Mouse (Mus musculus): ENCODE results near the gene Pisd.
A peak's percentile ranks its signal among the peaks of the same experiment; 100 is the strongest.
"Not testable (repeated sequence)": the region's sequence is repeated elsewhere in the genome, so short reads cannot be mapped to it uniquely, and the experiment has no call there.

Gene Pisd

DNA sequence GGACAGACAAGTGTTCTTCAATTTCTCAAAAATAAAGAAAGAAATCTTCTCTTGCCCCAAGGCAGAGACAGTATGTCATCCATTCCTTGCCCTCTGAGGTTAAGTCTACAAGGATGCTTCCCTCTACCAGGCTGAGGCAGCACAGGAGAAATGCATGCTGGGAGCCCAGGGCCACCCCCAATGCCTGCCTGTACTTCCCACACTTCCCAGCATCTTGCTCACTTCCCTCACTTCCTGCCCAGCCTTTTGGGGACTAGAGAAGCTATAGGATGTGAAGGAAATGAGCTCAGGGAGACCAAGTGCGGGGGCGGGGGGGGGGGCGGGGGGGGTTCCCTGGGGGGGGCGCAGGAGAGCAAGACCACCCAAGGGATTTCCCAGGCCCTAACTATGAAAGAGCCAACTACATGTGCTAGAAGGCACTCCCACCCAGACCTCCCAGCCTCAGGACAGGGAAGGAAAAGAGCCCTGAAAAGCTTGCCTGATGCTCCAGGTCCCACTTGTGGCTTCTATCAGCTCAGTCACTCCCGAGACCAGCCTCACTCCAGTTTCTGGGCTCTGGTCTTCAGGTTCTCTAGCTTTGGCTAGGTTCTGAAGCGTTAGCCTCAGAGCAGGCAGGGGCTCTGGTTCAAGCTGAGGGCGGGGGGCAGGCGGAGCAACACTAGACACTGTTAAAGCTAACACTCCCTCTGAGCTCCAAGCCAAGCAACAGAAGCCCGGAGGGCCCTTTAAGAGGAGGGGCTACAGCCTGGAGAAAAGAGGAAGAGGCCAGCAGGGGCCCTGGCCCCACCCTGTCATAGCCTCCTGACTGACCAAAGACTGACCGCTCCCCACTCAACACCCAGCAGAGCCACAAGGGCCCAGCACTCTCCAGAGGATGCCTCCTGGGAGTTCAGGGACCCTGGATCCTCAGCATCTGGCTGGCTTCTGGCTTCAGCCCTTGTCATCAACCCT is 39.5 kb downstream of the Pisd start:
- no peak for DNase-seq

DNA sequence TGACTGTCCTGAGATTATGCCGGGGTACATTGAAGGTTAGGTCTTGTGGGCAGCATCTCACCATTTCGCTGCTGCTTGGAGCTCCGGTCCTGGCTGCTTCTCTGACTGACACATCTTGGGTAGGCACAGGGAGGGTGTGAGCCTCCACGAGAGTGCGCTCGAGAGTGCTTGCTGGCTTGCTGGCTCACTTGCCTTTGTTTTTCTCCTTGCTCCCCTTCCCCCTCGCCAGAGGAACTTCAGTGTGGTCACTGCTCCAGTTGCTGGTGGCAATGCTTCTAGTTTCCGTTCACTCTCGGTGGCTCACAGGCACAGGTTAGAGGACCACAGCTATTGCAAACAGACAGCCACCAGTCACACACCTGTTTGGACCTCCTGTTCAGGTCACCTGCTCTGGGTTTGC is 43.3 kb downstream of the Pisd start:
- peak; percentile 82 for DNase-seq

DNA sequence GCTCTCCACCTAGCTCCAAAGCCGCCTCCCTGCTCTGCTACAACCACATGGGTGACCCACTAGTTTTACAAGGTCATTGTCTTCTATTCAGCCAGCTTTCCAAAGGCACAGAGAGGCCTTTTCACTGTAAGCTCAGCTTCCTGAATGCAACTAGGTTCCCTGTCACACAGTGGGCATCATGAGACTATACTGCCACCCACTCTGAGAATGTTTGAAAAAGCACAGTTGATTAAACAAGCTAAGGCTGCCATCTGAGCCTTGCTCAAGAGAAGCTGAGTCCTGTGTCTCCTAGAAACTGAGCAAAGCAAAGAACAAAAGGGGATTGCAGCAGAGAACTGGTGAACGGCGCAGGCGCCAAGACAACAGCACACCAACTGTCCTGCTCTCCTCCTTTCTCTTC is 44.1 kb downstream of the Pisd start:
- not testable (repeated sequence) for DNase-seq

DNA sequence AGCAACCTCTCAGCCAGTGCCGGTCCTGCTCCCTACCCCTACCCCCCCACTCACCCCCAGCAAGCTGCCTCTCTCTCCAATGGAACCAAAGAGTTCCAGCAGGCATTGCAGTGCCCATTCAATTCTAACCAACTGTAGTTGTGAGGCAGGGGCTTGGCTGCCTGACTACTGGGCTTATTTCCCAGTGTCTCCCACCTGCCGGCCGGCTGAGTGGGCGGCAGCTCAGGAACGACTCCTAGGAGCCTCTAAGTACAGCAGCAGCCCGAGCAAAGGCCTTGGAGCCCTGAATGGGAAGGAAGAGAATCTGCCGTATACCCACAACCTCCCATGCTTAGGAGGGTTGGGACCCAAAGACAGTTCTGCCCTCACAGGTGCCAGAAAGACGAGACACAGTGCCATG is 44.6 kb downstream of the Pisd start:
- not testable (repeated sequence) for DNase-seq

DNA sequence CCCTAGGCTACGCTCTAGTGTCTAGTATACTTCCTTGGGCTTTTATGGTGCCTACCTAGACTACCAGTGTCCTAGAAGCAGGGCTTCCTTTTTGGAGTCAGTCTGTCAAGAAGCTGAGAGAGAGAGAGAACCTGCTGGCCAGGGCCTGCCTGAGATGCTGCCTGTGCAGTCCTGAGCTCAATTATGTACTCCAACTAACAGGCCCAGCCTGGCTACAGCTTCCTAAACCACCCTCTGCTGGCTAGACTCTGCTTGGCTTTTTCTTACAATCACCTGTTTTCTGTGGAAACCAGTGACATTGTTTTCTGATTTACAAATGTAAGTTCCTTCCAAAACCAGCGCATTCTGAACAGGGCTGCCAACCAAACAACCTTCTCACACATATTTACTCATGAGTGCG is 45.3 kb downstream of the Pisd start:
- DNase-seq = no peak

DNA sequence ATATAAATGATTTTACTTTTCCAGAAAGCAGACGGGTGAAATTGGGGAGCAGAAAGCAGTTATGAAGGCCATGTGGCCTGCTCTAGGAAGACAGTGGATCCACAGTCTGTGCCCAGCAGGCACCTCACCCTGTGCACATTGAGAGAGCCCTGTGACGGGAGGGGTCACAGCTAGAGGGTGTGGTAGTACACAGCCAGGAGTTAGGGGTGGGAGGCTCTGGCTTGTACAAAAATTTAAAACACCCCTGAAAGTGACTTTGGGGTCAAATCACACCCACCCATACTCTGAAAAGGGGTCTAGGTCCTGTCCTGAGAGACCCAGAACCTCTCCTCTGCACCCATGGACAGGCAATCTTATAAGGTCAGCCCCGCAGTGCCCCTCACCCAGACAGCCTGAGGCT is 48.7 kb downstream of the Pisd start:
- not testable (repeated sequence) for DNase-seq

DNA sequence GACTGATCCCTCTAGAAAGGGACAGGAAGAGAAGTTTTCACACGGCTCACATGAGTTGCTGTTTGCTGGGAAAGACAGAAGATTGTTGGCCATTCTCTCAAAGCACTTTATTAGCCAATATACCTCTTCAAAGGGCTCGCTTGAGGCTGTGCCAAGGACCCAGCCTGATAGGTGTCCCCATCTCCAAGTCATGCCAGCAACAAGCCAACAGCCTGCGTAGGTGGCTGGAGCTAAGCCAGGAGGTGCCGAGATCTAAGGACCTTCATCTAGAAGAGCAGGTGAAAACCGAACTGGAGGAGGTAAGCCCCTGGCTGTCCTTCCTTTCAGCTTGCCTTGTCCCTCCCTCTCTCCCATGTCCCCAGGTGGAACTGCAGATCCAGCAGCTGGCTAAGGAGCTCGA is 49.7 kb downstream of the Pisd start:
- no peak for DNase-seq

DNA sequence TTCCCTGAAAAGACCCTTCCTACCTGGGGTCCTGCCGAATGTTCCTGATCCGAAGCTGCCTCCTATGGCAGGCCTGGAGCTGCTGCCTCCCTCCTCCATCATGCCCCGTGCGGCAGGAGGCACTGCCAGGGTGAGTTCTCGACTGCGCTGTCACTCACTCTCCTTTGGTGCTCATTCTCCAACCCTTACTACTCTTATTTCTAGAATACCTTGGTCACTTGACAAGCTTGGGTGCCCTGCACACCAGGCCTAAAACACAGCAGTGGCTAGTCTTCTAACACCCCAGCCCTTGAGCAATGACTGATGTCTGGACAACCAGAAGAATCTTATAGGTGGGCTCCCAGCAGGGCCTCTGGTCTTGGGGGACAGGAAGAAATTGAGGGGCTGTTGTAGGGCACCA is 51.6 kb downstream of the Pisd start:
- DNase-seq = not testable (repeated sequence)

DNA sequence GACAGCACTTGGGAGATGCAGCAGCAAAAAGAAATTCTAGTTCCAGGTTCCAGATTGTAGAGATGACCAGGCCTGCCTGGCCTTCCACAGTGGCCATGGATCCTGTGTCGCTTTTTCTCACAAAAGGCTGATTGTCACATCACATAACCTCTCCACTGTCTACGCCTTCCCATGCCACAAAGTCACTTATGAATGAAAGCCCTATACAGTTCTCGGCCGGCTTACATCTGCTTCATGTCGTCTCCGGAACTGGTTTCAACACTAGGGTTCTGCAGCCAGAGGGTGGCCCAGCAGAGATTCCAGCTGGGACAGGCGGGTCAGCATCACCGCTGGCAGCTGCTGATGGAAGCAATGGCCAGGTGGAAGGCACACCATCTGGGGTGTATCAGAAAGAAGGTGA is 56.6 kb downstream of the Pisd start:
- no peak for DNase-seq

DNA sequence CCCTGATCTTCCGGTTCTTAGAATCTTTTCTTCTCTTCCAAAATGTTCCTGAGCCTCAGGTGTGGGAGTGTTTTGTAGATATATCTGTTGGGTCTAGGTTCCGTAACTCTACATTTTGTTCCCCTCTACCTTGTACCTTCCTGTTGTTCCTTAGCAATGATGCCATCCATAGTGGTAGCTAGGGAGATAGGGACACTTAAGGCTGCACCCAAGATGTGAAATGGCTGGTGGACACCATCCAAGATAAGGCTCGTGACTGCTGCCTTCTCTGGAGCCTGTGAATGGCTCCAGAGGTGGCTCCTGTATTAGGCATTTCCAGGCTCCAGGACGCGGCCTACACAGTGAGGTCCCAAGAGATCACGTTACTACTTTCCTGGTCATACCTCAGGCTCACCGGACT is 57.1 kb downstream of the Pisd start:
- no peak for DNase-seq

DNA sequence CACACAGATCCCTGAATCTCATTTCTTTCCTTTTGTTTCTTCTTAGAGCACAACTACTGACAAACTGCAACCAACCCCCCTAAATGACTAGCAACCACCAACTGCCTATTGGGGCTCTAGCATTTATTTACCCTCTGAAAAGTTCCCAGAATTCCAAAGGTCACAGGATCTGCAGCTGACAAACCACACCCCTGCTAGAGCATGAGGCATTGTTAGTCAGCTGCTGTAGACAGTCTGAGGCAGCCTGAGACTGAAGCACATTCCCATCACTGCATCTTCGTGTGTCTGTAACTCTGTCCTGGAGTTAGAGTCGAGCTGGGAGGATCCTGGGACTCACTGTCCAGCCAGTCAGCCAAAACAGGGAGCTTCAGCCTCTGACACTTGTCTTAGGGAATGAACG is 60.0 kb downstream of the Pisd start:
- DNase-seq = not testable (repeated sequence)

DNA sequence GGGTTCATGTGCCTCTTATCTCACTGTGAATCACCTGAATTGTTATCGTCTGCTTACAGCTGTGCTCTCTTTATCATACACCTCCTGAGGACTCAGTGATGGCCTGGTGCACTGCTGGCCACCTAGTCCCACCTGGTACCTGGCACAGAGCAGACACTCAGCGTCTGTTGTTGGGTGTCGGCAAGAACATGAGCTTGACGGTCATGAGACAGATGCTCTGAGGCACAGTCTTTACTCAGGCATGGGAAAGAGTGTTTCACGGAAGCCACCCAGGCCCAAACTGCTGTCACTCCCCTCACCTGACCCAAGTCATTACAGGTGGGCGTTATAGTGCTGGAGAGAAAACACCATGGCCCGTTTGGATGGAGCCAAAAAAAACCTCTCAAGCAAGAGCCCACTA is 61.5 kb downstream of the Pisd start:
- no peak for DNase-seq

DNA sequence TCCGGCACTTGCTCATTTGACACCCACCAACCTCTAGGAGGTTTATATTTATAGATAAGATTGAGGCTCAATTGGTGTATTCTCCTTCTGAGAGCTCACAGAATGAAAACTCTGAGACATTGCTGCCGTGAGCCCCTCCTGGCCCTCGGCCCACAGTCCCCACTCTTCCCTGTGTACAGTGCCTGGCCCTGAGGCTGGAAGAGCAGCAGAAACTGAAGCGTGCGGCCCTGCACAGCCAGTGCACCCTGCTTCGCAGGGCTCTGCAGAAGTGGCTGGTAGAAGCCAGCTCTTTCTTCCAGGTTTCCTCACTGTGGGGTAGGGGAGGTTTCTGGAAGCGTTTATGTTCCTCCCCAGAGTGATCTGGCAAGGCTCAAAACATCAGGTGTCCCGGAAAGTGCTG is 62.7 kb downstream of the Pisd start:
- DNase-seq = not testable (repeated sequence)

DNA sequence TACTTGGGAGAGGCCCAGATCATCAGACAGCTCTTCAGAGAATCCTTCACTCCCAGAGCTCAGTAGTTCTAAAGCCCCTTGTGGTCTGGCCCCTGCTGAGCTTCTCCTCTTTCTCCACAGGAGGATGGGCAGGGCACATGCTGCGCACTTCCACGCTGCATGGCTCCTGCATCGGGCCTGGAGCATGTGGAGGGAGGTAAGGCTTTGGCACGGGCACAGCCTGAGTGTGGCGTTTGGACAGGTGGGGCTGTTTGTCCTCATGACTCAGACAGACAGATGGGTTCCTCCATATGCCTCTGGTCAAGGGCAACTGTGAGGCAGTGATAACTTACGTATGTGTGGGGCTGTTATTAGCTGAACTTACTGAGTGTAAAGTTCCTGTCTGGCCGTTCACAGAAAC is 63.2 kb downstream of the Pisd start:
- no peak for DNase-seq

DNA sequence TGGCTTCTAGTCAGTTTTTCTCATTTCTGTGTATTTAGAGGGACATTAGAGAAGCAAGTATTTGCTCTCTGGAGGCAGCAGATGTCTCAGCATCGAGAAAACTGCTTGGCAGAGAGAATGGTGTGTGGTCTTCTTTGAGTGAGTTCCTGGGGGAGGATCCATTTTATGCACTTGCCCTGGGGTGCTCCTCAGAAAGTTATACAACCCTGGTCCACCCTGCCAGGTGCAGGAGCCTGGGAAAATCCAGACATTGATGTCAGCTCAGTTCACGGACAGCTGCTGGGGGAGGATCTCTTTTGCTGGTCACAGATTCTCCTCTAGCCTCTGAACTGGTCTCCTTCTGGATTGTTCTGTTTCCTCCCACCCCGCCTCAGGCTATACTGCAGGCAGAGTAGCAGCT is 64.1 kb downstream of the Pisd start:
- DNase-seq = no peak

DNA sequence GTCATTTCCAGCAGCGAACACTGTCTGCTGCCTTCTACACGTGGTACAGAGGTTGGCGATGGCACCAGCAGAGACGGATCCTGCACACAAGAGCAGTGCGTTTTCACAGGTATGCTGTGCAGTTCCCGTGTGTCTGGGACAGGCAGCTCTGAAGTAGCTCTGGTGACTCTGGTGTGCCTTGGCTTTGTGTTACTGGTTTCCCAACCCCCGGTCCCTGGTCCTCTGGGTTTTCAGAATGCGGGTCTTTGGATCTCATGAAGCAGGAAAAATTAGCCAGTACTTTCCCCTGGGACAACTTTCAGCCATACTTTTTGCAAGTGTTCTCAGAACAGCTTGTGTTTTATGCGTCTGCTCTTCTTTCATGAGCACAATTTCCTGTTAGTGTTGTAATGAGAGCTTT is 65.0 kb downstream of the Pisd start:
- DNase-seq = no peak

DNA sequence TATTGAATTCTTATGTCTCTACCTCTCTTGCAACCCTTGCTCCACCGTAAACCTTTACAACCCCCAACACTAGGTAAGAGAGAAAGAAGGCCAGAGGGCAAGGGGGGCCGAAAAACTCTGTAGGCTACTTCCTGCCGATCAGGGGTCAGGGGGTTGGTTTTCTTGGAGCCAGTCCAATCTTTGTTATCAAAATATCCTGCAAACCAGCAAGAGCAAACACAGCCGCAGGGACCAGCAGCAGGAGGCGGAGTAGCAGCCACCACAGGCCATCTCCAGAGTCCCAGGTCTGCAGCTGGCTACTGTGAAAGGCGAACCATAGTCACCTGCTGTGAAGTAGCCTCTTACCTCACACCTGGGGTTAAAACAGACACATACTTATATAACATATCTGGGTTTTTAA is 66.5 kb downstream of the Pisd start:
- DNase-seq = no peak

DNA sequence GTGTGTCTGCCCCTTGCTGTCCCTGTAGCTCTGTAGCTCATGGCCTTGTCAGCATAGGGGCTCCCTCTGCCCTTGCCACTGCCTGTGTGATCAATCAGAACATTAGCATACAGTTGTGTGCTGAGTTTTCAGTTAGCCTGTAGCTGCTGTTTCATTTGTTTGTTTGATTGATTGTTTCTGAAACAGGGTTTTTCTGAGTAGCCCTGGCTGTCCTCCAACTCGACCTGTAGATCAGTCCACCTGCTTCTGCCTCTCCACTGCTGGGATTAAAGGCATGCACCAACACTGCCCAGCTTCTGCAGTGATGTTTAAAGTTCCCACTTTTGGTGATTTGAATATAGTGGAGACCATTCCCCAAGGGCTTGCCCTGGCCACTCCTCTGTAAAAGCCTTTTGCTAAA is 67.7 kb downstream of the Pisd start:
- DNase-seq = no peak

DNA sequence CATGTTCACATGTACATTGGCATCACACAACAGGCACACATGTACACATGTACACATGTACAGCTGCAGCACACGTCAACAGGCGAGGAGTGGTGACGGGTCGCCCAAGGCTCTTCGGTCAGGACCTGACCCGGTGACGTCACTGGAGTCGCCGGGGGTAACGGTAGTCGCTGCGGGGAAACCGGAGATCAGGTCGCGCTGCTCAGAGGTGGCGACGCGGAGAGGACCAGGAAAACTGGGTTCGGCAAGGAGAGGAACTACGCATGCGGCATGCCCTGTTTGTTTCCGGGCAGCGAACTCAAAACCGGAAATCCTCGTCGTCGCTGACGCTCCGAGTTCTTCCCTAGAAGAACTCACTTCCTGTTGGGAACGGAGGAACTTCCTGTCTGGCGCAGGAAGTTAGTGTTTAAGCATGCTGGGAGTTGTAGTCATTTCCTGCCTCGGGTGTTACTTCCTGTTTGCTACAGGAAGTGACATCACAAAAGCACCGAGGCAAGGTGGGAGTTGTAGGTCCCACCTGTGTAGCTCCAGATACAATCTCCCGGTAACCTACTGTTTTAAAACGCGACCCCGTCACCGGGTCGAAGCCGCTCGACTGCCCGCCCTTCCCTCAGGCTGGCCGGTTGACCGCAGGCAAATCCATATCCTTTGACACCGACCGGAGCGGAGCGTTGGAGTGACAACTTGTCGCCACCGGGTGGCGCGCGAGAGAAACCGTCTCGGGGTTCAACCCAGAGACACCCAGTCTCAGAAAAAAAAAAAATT is 71.6 kb downstream of the Pisd start:
- DNase-seq = peak; percentile 98

DNA sequence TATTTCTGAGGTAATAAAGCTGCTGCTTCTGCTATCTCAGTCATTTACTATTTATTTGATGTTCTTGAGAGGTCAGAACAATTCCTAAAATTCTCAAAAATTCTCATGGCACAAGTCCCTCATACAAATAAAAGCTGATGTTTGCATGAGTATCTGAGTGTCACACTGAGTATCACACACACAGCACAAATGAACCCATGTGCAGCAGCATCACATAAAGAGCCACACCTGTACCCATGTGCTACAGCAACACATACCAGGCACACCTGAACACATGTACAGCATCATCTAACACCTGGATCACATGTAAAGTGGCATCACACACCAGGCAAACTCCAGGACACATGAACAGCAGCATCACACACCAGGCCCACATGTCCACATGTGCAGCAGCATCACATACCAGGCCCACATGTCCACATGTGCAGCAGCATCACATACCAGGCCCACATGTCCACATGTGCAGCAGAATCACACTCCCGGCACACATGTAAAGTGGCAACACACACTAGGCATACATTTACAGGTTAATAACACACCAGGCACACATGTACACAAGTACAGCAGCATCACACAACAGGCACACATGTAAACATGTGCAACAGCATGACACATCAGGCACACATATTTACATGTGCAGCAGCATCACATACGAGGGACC is 72.3 kb downstream of the Pisd start:
- DNase-seq = no peak

DNA sequence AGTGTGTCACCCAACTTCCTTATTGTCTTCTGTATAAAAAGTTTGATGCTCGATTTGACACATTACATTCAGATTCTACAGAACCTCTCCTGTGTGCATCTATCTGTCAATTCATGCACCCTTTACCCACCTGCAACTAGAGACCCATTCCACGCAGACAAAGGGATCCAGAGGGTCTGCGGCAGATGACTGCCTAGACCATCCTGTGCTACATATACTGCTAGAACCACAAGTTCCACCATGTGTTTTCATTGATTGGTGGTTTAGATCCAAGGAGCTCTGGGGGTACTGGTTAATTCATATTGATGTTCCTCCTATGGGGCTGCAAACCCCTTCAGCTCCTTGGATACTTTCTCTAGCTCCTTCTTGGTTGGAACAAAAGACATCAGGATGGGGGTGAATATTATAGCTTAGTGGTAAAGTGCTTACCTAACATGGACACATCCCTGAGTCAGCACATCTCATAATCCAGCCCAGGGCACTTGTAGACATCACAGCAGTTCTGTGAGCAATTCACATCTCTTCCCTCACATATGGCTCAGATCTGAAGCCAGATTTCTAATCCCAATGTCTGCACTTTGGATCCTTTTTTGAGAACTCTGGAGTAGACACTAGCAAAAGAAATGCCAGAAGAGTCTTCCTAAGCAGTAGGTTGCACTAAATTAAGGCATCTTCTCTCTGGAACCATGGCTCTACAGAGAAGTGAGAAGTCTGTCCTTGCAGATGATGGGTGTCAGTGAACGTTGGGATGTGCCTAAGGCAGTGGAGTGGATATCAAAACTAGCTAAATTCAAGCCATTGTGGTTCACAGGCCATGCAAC is 73.0 kb downstream of the Pisd start:
- no peak for DNase-seq

DNA sequence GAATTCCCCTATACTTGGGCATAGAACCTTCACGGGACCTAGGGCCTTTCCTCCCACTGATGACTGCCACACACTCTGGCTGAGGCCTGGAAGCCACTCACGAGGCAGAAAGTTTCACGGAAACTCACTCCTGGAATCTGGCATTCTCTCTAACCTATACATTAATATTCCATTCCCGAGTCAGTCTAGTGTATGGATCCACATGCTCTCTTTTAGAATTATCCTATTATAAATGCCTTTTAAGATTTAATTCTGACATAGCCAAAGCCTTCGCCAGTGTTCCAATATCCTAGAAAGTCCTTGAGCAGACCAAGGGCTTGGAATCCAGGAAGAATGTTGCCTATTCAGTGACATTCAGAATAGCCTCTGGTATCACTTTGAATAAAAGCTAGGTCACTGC is 74.0 kb downstream of the Pisd start:
- DNase-seq = no peak
